Mouse (Mus musculus): ENCODE data around the gene Pdzd7.
"Not testable (repeated sequence)": the region's sequence is repeated elsewhere in the genome, so short reads cannot be mapped to it uniquely, and the experiment has no call there.

Pdzd7 gene

DNA sequence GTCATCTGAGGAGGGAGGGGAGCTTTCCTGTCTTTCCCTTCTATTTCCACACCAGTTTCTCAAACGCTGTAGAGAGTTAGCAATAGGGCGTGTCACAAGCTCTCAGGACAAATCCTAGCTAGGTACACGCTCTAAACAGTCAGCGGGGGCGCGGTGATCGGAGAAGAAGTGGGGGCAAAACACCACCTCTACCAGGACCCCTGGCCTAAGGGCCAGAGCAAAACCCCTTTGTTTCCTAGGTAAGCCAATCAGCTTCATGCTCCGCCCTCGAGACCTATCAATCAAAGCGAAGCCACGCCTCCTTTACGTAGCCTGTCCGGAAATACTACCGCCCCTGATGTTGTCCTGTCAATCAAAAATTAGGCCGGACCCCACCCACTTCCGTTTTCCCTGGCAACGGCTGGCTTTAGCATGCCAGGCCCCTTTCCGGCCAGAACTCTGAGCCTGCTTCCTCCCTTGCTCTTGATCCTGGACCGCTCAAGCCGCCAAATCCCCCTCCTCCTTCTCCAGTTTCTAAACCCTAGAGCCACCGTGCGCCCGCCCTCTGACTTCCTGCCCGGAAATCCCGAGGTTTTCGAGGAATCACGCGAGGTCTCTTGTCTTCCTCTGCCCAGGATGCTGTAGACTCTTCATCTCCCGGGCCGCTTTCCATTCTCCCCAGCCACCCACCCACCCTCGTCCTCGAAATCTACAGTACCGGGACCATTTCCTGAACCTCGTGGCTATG is 12.8 kb upstream of the Pdzd7 start:
- DNase-seq (ENCODE audit: low spot score): peak; percentile 89

DNA sequence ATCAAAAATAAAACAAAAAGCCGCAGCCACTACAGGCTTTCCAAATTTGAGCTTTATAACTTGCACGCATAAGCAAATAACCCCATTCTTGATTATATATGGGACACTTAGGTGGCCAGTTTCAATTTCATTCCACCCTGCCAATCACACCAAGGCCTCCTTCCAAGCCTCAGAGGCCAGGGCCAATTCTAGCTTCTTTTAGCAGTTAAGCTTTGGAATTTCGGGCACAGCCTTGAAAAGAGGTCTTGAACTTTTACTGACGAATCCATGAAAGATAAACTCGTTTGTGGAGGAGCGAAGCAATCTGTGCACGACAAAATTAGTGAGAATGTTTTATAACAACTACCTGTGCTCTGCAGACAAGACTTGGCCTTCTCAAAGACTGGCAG is 12.2 kb upstream of the Pdzd7 start:
- DNase-seq (ENCODE audit: low spot score): no peak

DNA sequence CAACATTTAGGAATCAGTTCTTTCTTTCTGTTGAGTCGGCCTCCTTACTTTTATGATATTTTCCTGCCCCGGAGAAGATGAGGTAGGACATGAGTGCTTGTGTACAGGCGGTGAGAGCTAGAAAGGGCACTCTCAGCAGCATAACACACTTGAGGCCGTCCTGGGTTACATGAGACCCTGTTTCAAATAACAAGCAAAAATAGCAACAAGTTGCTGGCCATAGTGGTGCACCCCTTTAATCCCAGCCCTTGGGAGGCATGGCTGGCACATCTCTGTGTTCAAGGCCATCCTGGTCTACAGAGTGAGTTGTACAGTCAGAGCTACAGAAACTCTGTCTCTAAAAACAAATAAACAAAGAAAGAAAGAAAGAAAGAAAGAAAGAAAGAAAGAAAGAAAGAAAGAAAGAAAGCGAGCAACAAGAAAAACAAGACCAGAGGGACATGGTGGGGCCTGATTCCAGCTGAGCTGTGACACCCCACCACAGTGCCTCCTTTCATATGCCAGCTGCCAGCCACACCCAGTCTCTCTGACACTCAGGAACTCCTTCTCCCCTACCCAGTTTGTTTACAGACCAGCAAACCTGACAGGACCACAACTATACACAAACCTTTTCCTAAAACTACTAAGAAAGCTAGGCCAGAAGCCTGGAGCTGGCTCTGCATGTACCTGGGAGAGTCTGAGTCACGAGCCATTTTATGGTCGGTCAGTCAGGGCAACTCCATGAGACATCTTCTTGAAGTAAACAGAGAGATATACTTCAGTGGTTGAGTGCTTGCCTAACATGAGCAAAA is 11.6 kb upstream of the Pdzd7 start:
- DNase-seq (ENCODE audit: low spot score): no peak

DNA sequence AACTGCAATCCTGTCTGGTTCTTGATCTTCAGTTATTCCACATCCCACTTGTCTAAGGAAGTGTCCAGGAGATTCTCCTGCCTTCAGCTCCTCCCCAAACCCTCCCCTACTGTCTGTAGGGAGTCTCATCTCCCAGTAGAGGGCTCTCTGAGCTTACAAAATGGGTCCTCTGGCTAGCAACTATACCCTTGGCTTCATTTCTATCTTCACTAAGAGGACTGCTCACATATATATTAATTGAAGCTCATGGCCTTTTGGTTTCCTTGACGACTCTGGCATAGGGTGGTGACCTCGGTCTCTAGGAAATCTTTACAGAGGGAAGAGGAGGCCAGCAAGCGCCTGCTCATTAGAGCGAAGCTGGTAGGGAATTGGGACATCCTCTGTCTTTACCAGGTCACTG is 10.8 kb upstream of the Pdzd7 start:
- DNase-seq (ENCODE audit: low spot score): no peak

DNA sequence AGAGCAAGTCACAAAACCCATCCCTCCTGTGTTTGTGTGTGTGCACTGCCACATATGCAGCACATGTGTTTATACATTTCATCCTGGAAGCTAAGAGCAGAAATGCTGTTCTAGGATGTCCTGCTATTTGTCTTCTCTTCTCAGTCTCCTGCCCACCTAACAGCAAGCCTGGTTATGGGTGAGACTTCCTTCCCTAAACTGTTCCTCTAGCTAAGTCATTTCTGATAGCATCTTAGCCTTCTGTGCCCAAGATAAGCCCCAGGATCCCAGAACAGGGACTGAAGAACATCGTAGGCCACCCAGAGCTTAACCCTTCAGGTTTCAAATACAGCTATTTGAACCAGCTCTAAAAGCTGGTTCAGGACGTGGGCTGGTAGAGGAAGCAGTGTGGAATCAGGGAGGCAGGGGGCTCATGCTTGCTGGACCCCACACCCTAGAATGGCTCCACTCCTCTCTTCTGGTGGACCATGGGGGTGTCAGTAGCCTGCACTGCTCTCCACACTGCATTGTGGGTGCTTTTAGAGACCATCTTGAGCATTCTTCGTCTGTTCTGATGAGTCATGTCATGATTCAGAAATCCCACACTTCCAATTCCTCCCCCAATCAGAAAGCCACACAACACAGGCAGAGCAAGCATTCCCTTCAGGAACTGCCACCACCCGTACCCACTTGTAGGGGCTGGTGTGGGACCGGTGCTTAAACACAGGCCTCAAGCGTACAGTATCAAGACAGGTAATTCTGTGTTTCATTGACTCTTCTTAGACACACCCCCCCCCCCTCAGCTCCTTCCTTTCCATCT is 9.6 kb upstream of the Pdzd7 start:
- no peak for DNase-seq (ENCODE audit: low spot score)

DNA sequence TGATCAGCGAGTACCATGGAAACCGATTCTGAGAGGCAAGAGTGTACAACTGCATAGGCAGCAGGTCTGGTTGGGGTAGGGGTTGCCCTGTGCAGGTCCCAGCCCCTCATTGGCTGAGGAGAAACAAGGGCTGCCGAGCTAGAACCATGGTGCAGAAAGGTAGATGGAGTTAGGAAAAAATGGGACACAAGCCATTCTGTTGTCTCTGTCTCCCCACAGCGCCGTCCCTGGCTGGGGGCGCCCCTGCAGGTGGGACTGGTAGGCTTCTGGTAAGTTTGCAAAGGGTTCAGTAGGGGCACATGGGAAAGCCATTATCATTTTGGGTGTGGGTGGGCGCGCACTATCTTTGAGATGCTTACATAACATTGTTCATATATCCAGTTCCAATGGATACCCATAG is 7.9 kb upstream of the Pdzd7 start:
- no peak for DNase-seq (ENCODE audit: low spot score)

DNA sequence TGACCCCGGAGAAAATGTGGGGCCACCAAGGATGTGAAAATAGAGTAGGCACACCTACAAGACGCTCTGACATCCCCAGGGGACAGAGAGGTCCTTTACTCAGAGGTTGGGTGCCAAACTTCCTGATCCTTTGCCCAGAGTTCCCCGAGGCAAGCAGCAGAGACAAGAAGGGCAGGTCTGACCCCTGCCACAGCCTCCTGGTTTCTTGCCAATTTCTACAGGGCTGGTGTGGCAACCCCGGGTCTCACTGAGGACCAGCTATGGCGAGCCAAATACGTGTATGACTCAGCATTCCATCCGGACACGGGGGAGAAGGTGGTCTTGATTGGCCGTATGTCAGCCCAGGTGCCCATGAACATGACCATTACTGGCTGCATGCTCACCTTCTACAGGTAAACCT is 4.0 kb upstream of the Pdzd7 start:
- DNase-seq (ENCODE audit: low spot score): no peak

DNA sequence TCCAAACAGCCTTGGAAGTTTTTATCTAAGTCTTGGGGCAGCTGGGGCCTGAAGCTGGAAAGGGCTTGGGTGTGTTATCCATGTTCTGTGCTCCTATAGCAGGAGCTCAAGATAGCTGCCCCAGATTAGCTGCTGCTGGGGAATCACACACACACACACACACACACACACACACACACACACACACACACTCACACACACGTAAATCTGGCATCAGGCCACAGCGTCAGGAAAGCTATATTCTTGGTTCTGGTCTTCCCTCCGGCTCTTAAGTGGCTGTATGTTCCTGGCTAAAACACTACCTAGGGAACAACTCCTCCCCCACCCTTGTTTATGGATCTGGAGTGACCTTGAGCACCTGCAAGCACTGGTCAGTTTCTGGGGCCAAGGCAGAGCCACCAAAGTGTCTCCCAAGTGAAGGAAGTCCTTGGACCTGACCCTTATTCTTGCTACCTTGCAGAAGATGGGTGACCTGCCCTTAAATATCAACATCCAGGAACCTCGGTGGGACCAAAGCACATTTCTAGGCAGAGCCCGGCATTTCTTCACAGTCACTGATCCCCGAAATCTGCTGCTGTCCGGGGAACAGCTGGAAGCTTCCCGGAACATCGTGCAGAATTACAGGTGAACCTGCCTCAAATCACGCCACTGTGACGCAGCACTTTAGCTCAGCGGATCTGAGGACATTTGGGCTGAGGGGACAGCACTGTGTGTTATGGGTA is 3.3 kb upstream of the Pdzd7 start:
- no peak for DNase-seq (ENCODE audit: low spot score)

DNA sequence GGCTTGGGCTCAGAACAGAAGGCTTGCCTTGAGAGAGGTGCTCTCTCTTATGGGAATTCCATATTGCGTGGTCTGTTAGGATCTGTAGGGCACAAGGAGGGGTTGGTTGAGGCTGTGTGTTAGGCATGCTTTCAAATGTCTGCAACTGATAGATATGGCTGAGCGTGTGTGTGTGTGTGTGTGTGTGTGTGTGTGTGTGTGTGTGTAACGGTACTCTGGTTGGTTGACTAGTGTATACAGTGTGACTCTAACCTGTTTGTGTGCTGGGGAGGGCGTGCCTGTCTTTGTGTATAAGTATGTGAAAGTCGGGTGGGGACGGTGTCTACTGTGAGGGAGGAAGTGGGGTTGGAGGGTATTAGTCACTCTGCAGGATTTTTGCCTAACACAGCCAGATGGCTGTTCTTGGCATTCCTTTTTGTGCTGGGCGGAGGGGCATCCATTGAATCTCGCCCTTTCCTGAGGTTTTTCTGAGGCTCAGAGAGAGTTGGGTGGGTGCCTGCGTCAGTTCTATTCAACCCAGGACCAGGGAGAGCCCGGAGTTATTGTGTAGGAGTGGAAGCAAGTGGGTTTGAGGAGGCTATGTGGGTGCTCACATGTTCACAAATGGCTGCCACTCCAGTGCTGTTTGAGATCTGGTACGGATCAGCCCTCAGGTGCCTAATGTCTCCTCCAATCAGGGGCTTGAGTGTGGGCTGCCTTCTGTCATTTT is 2.6 kb upstream of the Pdzd7 start:
- peak; percentile 82 for DNase-seq (ENCODE audit: low spot score)

DNA sequence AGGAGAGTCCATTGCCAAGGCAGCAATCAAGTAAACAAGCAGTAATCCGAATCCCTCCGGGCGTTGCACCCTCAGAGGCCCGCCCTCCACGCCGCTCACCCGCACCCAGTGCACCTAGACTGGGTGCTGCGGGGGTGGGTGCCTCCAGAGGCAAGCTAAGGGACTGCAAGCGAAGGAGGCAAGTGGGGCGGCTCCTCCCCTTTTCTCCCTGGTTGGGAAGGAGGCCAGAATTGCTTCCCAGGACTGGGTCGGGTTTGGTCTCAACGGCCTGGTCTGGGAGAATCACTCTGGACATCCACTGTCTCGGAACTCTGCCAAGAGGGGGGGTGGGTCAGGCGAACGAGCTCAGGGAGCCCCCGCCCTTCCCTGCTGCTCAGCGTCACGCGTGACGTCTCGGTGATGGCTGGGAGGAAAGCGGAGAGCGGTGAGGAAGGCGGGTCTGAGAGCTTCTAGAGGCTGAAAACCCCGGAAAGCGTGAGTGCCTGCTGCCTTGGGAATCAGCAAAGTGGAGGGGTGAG is 2.0 kb upstream of the Pdzd7 start, which contains the start of gene Sfxn3:
TSS of gene Sfxn3 (plus strand) at position 87 of the 518 bp plus-strand sequence.
- DNase-seq (ENCODE audit: low spot score): peak; percentile 88

DNA sequence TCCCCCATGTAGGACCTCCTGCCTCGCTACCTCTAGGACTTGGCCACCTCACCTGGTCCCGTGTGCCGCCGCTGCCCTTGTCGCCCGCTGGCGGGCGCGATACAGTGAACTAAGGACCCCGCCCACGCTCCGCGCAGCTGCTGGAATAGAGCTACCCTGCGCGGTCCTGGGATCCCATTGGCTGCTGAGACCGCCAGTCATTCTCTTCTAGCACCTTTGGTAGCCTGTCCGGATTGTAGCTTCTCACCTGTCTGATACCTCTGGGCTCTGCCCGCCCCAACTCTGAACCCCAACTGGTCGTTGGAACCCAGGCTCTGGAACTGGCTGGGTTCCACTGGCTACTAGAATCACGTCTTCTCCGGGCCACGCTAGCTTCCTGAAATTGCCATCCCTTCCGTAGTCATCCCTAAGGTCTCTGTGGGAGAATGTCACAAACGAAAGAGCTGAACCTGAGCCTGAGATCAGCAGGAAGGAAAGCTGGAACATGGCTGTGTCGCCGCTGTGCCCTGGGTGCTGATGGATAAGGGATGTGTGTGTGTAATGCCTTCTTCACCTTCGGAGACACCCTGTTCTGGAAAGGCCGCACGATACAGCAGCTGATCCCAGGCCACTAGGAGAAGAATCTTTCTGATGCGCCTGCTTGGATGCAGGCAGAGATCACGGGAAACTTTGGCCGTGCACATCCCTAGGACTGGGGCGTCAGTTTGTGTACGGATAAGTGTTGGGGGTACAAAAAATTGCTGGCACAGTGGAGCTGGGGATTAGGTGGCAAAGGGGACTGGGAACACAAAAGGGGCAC is 1.2 kb upstream of the Pdzd7 start:
- peak; percentile 90 for DNase-seq (ENCODE audit: low spot score)

DNA sequence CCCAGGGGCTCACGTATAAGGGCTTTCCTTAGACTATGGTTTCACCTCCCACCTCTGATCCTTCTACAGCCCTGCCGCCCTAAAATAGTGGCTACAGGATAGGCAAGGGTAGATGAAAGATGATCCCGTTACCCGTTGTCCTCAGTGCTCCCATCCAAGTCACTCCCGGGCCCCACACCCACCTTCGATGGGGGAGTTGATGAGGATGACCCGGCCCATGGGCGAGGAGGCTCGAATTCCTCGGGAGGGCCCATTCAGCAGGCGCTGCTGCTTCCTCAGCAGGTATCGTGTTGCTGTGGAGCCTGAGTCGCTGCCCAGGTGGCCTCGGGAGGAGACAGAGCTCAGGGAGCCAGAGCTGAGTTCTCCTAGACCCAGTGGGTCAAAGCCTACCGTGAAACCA is 281 bp downstream of the Pdzd7 start:
- DNase-seq (ENCODE audit: low spot score): no peak

DNA sequence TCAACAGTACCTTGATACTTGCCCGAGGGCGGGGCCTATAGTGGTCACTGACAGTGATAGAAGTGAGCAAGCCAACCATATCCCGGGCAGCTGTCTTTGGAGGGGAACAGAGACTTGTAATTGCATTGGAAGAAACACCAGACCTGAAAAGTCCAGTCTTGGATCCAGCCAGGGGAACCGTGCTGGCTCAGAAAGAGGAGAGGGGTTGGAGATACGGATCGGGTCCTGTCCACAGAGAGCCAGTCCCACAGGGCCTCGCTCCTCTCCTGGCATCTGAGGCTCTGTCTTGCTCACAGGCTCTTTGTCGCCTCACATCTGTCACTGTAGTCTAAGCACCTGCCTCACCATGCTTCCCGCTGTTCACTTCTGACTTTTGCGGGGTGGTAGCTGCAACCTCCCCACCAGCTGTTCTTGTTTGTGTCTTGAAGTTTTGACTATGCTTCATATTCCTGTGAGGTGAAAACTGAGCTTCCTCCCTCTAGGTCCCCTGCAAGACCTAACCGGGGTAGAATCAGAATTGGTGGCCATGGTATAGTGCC is 1.1 kb downstream of the Pdzd7 start:
- no peak for DNase-seq (ENCODE audit: low spot score)

DNA sequence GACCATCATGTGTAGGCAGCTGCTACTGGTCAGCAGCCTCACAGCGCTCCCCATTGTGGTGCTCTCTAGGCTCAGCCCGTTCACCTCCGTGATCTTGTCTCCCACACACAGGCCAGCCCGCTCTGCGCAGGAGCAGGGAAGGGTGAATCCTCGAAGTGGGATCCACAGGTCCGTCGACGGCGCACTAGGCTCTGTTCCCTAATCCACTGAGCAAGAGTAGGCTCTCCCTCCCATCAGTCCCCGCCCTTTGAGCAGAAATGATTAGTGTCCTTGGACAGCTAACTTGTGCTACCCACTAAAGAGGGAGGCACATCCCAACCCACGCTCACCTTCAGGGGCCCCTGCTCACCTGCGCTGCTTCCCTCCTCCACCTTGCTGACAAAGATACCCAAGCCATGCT is 5.3 kb downstream of the Pdzd7 start:
- DNase-seq (ENCODE audit: low spot score): no peak

DNA sequence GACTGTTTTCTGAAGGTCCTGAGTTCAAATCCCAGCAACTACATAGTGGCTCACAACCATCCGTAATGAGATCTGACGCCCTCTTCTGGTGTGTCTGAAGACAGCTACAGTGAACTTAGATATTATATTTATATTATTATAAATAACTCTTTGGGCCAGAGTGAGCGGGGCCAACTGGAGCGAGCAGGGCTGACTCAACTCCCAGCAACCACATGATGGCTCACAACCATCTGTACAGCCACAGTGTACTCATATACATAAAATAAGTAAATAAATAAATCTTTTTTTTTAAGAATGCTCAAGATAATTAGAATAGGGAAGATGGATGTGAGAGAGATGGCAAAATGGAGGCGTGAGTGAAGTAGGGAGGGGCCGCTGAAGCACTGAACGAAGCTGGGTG is 7.3 kb downstream of the Pdzd7 start:
- DNase-seq (ENCODE audit: low spot score): not testable (repeated sequence)

DNA sequence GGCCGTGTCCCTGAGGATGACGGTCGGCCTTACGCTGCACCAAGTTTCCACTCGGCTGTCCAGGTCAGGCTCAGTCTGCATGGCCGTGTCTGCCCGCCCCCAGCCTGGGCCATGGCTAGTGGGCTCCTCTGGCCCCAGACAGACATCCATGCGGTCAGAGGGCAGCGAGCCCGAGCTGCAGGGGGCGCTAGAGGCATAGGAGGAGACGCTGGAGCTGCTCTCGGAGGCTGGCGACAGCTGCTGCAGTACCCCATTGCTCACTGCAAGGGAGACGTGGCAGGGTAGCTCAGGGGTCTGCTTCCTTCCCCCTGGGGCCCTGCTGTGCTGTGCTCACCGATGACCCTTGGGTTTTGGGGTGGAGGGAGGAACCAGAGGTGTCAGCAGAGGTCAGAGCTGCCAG is 8.7 kb downstream of the Pdzd7 start:
- DNase-seq (ENCODE audit: low spot score): no peak

DNA sequence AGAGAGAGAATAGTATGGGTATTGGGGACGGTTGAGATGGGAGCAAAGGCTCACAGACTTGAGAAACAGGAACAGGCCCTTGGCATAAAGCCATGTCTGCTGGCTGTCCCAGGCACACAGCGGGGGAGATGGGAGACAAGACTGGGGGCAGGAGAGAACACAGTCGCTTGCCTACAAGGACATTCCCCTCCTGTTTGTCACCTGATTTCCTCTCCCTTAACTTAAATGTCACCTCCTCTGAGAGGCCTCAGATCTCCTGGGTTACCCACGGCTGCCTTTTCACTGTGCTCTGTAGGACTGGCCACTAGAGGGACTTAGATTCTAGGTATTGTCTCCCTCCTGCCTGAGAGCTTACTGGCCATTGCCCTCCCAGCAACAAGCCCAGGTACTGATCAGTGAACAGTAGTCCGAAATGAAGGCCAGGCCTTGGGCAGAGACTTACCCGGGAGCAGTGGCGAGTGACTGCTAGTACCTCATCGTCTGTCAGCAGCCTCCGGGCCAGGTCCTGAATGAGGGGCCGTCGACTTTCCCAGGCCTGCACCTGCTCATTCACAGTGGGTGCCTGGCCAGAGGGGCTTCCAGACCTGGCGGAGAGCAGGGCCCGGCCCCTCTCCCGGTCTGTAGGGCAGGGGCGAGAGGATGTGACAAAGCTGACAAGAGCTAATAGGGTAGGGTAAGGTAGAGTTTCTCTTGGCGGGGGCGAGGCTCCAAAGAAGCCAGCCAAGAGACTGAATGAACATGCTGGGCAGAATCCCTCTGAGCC is 12.8 kb downstream of the Pdzd7 start:
- no peak for DNase-seq (ENCODE audit: low spot score)

DNA sequence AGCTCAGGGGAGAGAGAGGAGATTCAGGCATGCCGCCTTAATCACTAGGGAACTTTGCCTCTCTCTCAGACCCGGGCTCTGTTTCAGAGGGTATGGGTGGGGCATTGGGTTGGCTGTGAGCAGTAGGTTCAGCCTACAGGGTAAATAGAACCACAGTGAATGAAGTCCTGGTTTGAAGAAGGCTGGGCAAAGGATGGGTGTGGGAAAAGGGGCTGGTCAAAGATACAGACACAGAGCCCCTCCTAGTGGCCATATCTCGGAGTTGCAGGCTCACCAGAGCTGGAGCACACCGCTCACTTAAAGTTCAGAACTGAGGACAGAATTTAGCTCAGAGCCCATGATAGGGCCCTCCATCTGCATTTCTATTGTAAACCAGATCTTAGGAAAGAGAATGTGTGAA is 13.7 kb downstream of the Pdzd7 start:
- DNase-seq (ENCODE audit: low spot score): no peak

Data from left cerebral cortex, adult 11 months (tissue).